Mouse (Mus musculus) kidney, postnatal 4 days (tissue): ENCODE data around the gene Hcrt.
A peak's percentile ranks its signal among the peaks of the same experiment; 100 is the strongest.

Source experiments
- DNase-seq, 2 experiments: peaks; one replicate each; pipeline ENCODE4 v3.0.0; 2021; ENCODE audit warnings: mixed read lengths in 2 of 2

Gene Hcrt

GRCm38 (mm10) chr11:100735954-100736745 lies 26.6 kb downstream of the Hcrt start:
- DNase-seq = no peak

GRCm38 (mm10) chr11:100735134-100735865 lies 27.4 kb downstream of the Hcrt start:
- DNase-seq = no peak

- peak in 1 of 2 experiments; percentile 27 for DNase-seq
These were observed 32.1 kb downstream of the Hcrt start for GRCm38 (mm10) chr11:100730477-100731205.

- DNase-seq = no peak
These were observed 32.8 kb downstream of the Hcrt start for GRCm38 (mm10) chr11:100729976-100730375.

- DNase-seq = no peak
These were observed 34.1 kb downstream of the Hcrt start for GRCm38 (mm10) chr11:100728601-100729000.

- DNase-seq = no peak
These were observed 35.5 kb downstream of the Hcrt start for GRCm38 (mm10) chr11:100727201-100727600.

- DNase-seq = peak in 1 of 2 experiments; percentile 48
These were observed 37.7 kb downstream of the Hcrt start for GRCm38 (mm10) chr11:100724919-100725512.

- DNase-seq = no peak
These were observed 40.2 kb downstream of the Hcrt start for GRCm38 (mm10) chr11:100722493-100723028.

- DNase-seq = no peak
These were observed 40.8 kb downstream of the Hcrt start for GRCm38 (mm10) chr11:100721776-100722492.

- DNase-seq = no peak
These were observed 41.5 kb downstream of the Hcrt start for GRCm38 (mm10) chr11:100721254-100721653.

- DNase-seq = no peak
These were observed 42.4 kb downstream of the Hcrt start for GRCm38 (mm10) chr11:100720345-100720744.

GRCm38 (mm10) chr11:100719893-100720292 lies 42.8 kb downstream of the Hcrt start:
- peak in 1 of 2 experiments; percentile 54 for DNase-seq

GRCm38 (mm10) chr11:100719312-100719711 lies 43.4 kb downstream of the Hcrt start:
- DNase-seq = no peak

- DNase-seq = no peak
These were observed 43.9 kb downstream of the Hcrt start for GRCm38 (mm10) chr11:100718866-100719265.

GRCm38 (mm10) chr11:100718462-100718861 lies 44.3 kb downstream of the Hcrt start:
- DNase-seq = no peak

- DNase-seq = no peak
These were observed 46.1 kb downstream of the Hcrt start for GRCm38 (mm10) chr11:100716649-100717048.

GRCm38 (mm10) chr11:100714948-100715347 lies 47.8 kb downstream of the Hcrt start:
- no peak for DNase-seq

- peak; percentile 90 to 92 for DNase-seq
These were observed 48.2 kb downstream of the Hcrt start for GRCm38 (mm10) chr11:100714534-100714915.

- DNase-seq = peak; percentile 78 to 86
These were observed 48.8 kb downstream of the Hcrt start, which contains the start of gene Hspb9 for GRCm38 (mm10) chr11:100713735-100714533. Hspb9 (plus strand) TSS chr11:100713850.

GRCm38 (mm10) chr11:100713174-100713573 lies 49.6 kb downstream of the Hcrt start:
- DNase-seq = no peak
